Mouse (Mus musculus) skeletal muscle tissue, adult 2 months (tissue): ENCODE measurements around the gene Inka2.

Experiments used
- DNase-seq: peaks from one replicate; pipeline ENCODE4 v3.0.0-alpha.2; 2012; ENCODE audit warnings: low read depth, low spot score

Inka2 gene

GRCm38 (mm10) chr3:105704031-105705008 lies at the start of gene Inka2:
TSS of gene Inka2 (plus strand) at chr3:105704599.
- DNase-seq, result peak; percentile 89

- no peak for DNase-seq
Measured at GRCm38 (mm10) chr3:105655031-105655585, 49.3 kb upstream of the Inka2 start.

GRCm38 (mm10) chr3:105660530-105660929 lies 43.9 kb upstream of the Inka2 start:
- DNase-seq, result no peak

- DNase-seq, result no peak
Measured at GRCm38 (mm10) chr3:105663043-105663442, 41.4 kb upstream of the Inka2 start.

- no peak for DNase-seq
Measured at GRCm38 (mm10) chr3:105665105-105665765, 39.2 kb upstream of the Inka2 start.

- no peak for DNase-seq
Measured at GRCm38 (mm10) chr3:105666996-105667523, 37.3 kb upstream of the Inka2 start.

- no peak for DNase-seq
Measured at GRCm38 (mm10) chr3:105668161-105668560, 36.2 kb upstream of the Inka2 start.

- no peak for DNase-seq
Measured at GRCm38 (mm10) chr3:105669776-105670175, 34.6 kb upstream of the Inka2 start.

GRCm38 (mm10) chr3:105670801-105671200 lies 33.6 kb upstream of the Inka2 start:
- no peak for DNase-seq

GRCm38 (mm10) chr3:105674595-105675218 lies 29.7 kb upstream of the Inka2 start:
- peak; percentile 67 for DNase-seq

- DNase-seq, result no peak
Measured at GRCm38 (mm10) chr3:105675932-105676331, 28.5 kb upstream of the Inka2 start.

- DNase-seq, result no peak
Measured at GRCm38 (mm10) chr3:105680346-105680745, 24.1 kb upstream of the Inka2 start.

- DNase-seq, result no peak
Measured at GRCm38 (mm10) chr3:105686394-105687323, 17.7 kb upstream of the Inka2 start.

GRCm38 (mm10) chr3:105687324-105688060 lies 16.9 kb upstream of the Inka2 start, which contains the start of gene Ddx20:
TSS of gene Ddx20 (minus strand) at chr3:105687574.
- DNase-seq, result peak; percentile 99

GRCm38 (mm10) chr3:105688536-105688935 lies 15.9 kb upstream of the Inka2 start:
- no peak for DNase-seq

GRCm38 (mm10) chr3:105693327-105694080 lies 10.9 kb upstream of the Inka2 start:
- DNase-seq, result no peak

- no peak for DNase-seq
Measured at GRCm38 (mm10) chr3:105695476-105696386, 8.7 kb upstream of the Inka2 start.
